Mouse (Mus musculus) stomach, embryonic 16.5 days (tissue): ENCODE results near the gene Wsb1. TPM values are rescaled to one million over a fixed set of nuclear protein-coding genes. Genes with fewer than 3 reads are reported as not detected.
"Not testable (repeated sequence)": the region's sequence is repeated elsewhere in the genome, so short reads cannot be mapped to it uniquely, and the experiment has no call there.

ENCODE experiments used
- ATAC-seq: fragments of 200-750 bp; cut with Nextera tagmentation; 2 replicates; pipeline ENCODE4 v1.8.0; 2017; ENCODE audit warnings: moderate number of reproducible peaks, moderate TSS enrichment; ENCODE audit not compliant: insufficient read depth, low FRiP score
- H3K27ac ChIP-seq: fragments of 300-500 bp; sonication (generic); 2 replicates; pipeline ENCODE4 v1.5.1; 2014; ENCODE audit warnings: low read length
- H3K27me3 ChIP-seq: fragments of 300-500 bp; sonication (generic); 2 replicates; pipeline ENCODE4 v1.6.1; 2014; ENCODE audit warnings: low read length, control low read depth, mixed read lengths; ENCODE audit not compliant: control insufficient read depth, insufficient read depth
- H3K36me3 ChIP-seq: fragments of 300-500 bp; sonication (generic); 2 replicates; pipeline ENCODE4 v1.6.1; 2014; ENCODE audit warnings: low read length; ENCODE audit not compliant: control insufficient read depth, insufficient read depth
- H3K4me1 ChIP-seq: fragments of 300-500 bp; sonication (generic); 2 replicates; pipeline ENCODE4 v1.6.1; 2014; ENCODE audit warnings: low read length, control low read depth, mixed read lengths; ENCODE audit not compliant: control insufficient read depth, insufficient read depth
- H3K4me2 ChIP-seq: fragments of 300-500 bp; sonication (generic); 2 replicates; pipeline ENCODE4 v1.6.1; 2014; ENCODE audit warnings: low read depth, low read length, mixed read lengths
- H3K4me3 ChIP-seq: fragments of 300-500 bp; sonication (generic); replicated peaks from 2 replicates; pipeline ENCODE4 v1.5.1; 2014; ENCODE audit warnings: mild to moderate bottlenecking, low read length
- H3K9ac ChIP-seq: fragments of 300-500 bp; sonication (generic); 2 replicates; pipeline ENCODE4 v1.6.1; 2014; ENCODE audit warnings: low read length
- H3K9me3 ChIP-seq: fragments of 300-500 bp; sonication (generic); replicated peaks from 2 replicates; pipeline ENCODE4 v1.6.1; 2016; ENCODE audit warnings: low read length, control low read depth; ENCODE audit not compliant: control insufficient read depth
- WGBS: fragments of 180-500 bp; shearing (Covaris S2); extraction: QIAGEN DNeasy Blood & Tissue Kit; methylation state at CpG from one replicate; pipeline ENCODE4 v1.1.7; 2014; 5-methylcytosine and 5-hydroxymethylcytosine counted together
- polyA plus RNA-seq: library from polyadenylated mRNA; unstranded; fragments of >200 nt; fragmentation: Nextera tagmentation; extraction: Ambion mirVana; gene quantifications from 2 replicates; pipeline ENCODE4 v1.2.1, GENCODE M21; 2015

Gene Wsb1
- polyA plus RNA-seq, 1 experiment from 2014 or later: 192 TPM

DNA sequence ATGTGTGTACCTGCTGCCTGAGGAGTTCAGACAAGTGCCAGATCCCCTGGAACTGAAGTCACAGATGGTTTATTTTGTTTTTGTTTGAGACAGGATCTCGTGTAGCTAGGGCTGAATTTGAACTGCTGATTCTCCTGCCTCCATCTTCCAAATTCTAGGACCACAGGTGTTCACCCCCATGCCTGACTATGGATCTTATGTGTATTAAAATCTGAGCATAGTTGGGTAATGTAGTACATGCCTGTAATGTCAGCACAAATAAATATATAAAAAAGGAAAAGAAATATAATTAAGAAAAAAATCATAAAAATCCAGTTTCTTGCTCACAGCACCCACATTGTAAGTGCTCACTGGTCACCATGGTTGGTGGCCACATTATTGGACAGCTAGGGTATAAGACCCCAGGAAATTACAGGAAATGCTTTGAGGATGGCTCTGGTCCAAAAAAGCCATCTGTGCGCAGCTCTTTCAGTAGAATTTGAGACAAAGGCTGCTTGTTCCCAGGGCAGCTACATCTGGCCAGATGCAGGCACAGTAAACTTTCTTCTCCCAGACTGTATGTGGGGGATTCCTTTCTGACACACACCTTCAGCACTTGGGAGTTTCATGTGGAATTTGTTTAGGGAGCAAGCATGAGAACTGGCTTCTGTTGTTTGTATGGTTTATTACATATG lies 25.4 kb upstream of the Wsb1 start:
- peak overlapping the region; percentile 34; the same call in 1 of the 2 replicates for H3K27ac ChIP-seq
- 0 out of 2 replicates have a peak, but pooled peaks cover 4% of the 10 kb centered on the region for H3K4me1 ChIP-seq
- no peak overlapping the region for H3K4me3 ChIP-seq
- no peaks in the 10 kb centered on the region for H3K36me3 ChIP-seq
- no peaks in the 10 kb centered on the region for H3K27me3 ChIP-seq
- no peak for ATAC-seq
- H3K4me2 ChIP-seq: no peak overlapping the region
- 30% methylated on average over 2 of the region's 2 CpGs for WGBS
- no peaks in the 10 kb centered on the region for H3K9me3 ChIP-seq
- no peak overlapping the region for H3K9ac ChIP-seq

DNA sequence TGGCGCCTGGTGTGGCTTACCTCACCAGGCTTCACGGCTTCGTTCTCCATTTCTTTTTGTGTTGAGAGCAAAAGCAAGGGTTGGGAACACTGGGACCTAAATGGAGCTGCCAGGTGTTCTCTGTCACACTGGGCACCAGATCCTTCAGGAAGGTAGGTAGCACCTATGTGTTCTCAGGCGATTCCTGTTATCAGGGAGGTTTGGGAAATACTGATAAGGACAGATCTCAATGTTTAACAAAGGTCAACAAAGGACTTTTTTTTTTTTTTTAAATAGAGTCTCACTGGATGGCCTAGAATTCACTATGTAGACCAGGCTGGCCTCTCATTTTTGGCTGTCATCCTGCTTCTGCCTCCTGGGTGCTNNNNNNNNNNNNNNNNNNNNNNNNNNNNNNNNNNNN lies 19.3 kb upstream of the Wsb1 start:
- H3K36me3 ChIP-seq: no peaks in the 10 kb centered on the region
- H3K4me3 ChIP-seq: no peak overlapping the region
- H3K27ac ChIP-seq: no peak overlapping the region; the same call in 1 of the 2 replicates
- no peaks in the 10 kb centered on the region for H3K27me3 ChIP-seq
- H3K4me1 ChIP-seq: no peaks in the 10 kb centered on the region
- WGBS: 51% methylated on average over 4 of the region's 4 CpGs
- no peaks in the 10 kb centered on the region for H3K9me3 ChIP-seq
- no peak overlapping the region for H3K9ac ChIP-seq
- peak overlapping the region; percentile 12; the same call in 1 of the 2 replicates for H3K4me2 ChIP-seq
- peak; percentile 76; the same call in 1 of the 2 replicates for ATAC-seq

DNA sequence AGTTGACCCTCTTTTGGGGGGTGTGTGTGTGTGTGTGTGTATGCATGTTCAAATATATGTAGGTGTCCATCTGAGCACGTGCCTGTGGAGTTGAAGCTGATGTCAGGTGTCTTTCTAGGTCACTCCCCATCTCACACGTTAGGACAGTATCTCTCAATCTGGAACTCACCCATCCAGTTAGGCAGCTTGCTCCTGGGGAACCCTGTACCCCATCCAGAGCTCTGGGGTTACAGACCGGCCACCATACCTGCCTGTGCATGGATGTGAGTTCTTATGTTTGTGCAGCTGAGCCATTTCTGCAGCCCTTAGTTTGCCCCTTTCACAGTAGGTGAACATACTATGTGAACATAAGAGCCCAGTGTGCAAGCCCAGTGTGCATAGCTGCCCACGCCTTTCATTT lies 18.6 kb upstream of the Wsb1 start:
- peak; percentile 77; the same call in 1 of the 2 replicates for ATAC-seq
- H3K4me1 ChIP-seq: no peaks in the 10 kb centered on the region
- H3K36me3 ChIP-seq: no peaks in the 10 kb centered on the region
- no peak overlapping the region for H3K9ac ChIP-seq
- H3K27me3 ChIP-seq: no peaks in the 10 kb centered on the region
- WGBS: 52% methylated on average over 4 of the region's 4 CpGs
- H3K4me3 ChIP-seq: no peak overlapping the region
- peak overlapping the region; percentile 12; the same call in 1 of the 2 replicates for H3K4me2 ChIP-seq
- no peak overlapping the region; the same call in 1 of the 2 replicates for H3K27ac ChIP-seq
- no peaks in the 10 kb centered on the region for H3K9me3 ChIP-seq

DNA sequence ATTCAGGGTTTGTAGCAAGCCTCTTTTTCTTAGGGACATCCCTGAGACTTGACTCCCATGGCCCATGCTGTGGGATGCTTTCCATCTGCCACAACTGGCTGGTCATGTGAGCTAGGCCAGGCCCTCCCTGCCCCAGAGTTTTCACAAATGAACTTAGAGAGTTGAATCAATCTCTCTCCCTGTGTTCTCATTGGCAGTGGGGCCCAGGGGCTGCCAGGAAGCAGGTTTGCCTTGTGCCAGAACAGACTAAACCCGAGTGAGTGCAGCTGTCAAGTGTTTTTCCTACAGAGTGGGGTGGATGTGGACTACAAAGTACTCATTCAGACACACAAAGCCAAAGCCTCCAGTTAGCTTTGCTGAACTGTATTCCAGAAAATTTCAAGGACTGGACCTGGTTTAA lies 12.7 kb upstream of the Wsb1 start:
- ATAC-seq: peak; percentile 62
- Histone ChIP-seq H3K4me2 (no peak overlapping the region), H3K9me3 (no peaks in the 10 kb centered on the region), H3K27ac (peak overlapping the region; percentile 81), H3K36me3 (no peaks in the 10 kb centered on the region), H3K9ac (no peak overlapping the region), H3K4me3 (no peak overlapping the region), H3K4me1 (peaks cover 8% of the 10 kb centered on the region), H3K27me3 (no peaks in the 10 kb centered on the region)
- 6% methylated on average over 1 of the region's 1 CpGs for WGBS

DNA sequence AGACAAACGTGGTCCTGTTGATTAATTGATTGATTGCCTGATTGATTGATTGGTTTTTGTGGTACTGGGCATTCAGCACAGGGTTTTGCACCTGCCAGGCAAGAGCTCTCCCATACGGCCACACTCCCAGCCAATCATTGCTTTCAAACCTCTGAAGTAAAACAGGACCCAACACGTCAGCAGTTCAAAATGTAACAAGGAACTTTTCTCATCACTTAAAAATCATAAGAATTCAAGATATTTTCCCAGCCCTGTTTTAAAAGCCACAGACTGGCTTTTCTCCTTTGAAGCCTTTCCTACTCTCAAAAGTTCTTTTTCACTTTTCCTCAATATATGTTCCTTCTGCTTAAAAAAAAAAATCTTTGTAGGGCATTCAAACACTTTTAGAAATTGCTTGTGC lies 9.9 kb upstream of the Wsb1 start:
- Histone ChIP-seq H3K4me2 (no peak overlapping the region), H3K4me1 (peaks cover 8% of the 10 kb centered on the region), H3K9me3 (no peaks in the 10 kb centered on the region), H3K27me3 (no peaks in the 10 kb centered on the region), H3K9ac (no peak overlapping the region), H3K27ac (no peak overlapping the region), H3K36me3 (no peaks in the 10 kb centered on the region), H3K4me3 (no peak overlapping the region)
- WGBS: 41% methylated on average over 3 of the region's 3 CpGs
- ATAC-seq: no peak

- H3K4me2 ChIP-seq, H3K27ac ChIP-seq, H3K9me3 ChIP-seq, H3K9ac ChIP-seq, H3K4me1 ChIP-seq, H3K27me3 ChIP-seq, ATAC-seq, H3K4me3 ChIP-seq, H3K36me3 ChIP-seq: not testable (repeated sequence)
- WGBS: 84% methylated on average over 4 of the region's 4 CpGs
Observed at GRCm38 (mm10) chr11:79260126-79260525, 5.7 kb upstream of the Wsb1 start.

- H3K4me2 ChIP-seq: no peak overlapping the region
- no peaks in the 10 kb centered on the region for H3K27me3 ChIP-seq
- no peak overlapping the region for H3K27ac ChIP-seq
- no peak overlapping the region for H3K9ac ChIP-seq
- 60% methylated on average over 6 of the region's 6 CpGs for WGBS
- H3K4me1 ChIP-seq: no peaks in the 10 kb centered on the region
- H3K36me3 ChIP-seq: no peaks in the 10 kb centered on the region
- ATAC-seq: no peak
- H3K9me3 ChIP-seq: no peaks in the 10 kb centered on the region
- no peak overlapping the region for H3K4me3 ChIP-seq
Observed at GRCm38 (mm10) chr11:79258738-79259137, 4.3 kb upstream of the Wsb1 start.

GRCm38 (mm10) chr11:79253542-79254390 lies 705 bp downstream of the Wsb1 start:
- H3K4me3 ChIP-seq: peak overlapping the region; percentile 95
- ATAC-seq: peak; percentile 37; the same call in 1 of the 2 replicates
- peak overlapping the region; percentile 93 for H3K4me2 ChIP-seq
- peak overlapping the region; percentile 96 for H3K9ac ChIP-seq
- peak overlapping the region; percentile 95 for H3K27ac ChIP-seq
- H3K36me3 ChIP-seq: peaks cover 9% of the 10 kb centered on the region; the same call in 1 of the 2 replicates
- no peaks in the 10 kb centered on the region for H3K9me3 ChIP-seq
- H3K4me1 ChIP-seq: peaks cover 7% of the 10 kb centered on the region
- no peaks in the 10 kb centered on the region for H3K27me3 ChIP-seq
- 1% methylated on average over 49 of the region's 49 CpGs for WGBS
